Mouse (Mus musculus) spleen, adult 10 weeks (tissue): ENCODE results near the gene Cebpe. TPM values are rescaled to one million over a fixed set of nuclear protein-coding genes. Genes with fewer than 3 reads are reported as not detected.

Experiments
- polyA plus RNA-seq: library from polyadenylated mRNA; stranded (reverse); fragments of 350-450 nt; fragmentation: Illumina TruSeq; extraction: RNeasy Lipid Tissue Mini Kit (QIAGEN cat#74804); gene quantifications from one replicate; pipeline ENCODE4 v1.2.3, GENCODE M21; 2015; ENCODE audit warnings: low replicate concordance; ENCODE audit not compliant: insufficient read depth

Cebpe gene
- not detected for polyA plus RNA-seq

GRCm38 (mm10) chr14:54712074-54712473 is at the start of gene Cebpe:
Gene Cebpe (minus strand): TSS chr14:54712174.

GRCm38 (mm10) chr14:54698733-54699132 is 13.2 kb downstream of the Cebpe start, which contains the start of gene Gm29776:
Gene Gm29776 (minus strand): TSS chr14:54698833.

GRCm38 (mm10) chr14:54686522-54687143 is 25.3 kb downstream of the Cebpe start, which contains the start of gene Acin1:
Gene Acin1 (minus strand): TSS chr14:54686931.

GRCm38 (mm10) chr14:54686063-54686521 is 25.9 kb downstream of the Cebpe start, which contains the start of gene 1700123O20Rik:
Gene 1700123O20Rik (plus strand): TSS chr14:54686216.

Other genes starting within 250 kb of the Cebpe start
- gene Lrp10, start 248.0 kb downstream of the Cebpe start, polyA plus RNA-seq, result 38.8 TPM
- not detected for gene Rem2, start 236.1 kb downstream of the Cebpe start, polyA plus RNA-seq
- gene Prmt5, start 194.6 kb downstream of the Cebpe start, polyA plus RNA-seq, result 48.2 TPM
- 11.4 TPM for gene Haus4, start 157.6 kb downstream of the Cebpe start, polyA plus RNA-seq
- 4.2 TPM for gene Ajuba, start 134.6 kb downstream of the Cebpe start, polyA plus RNA-seq
- gene 4931414P19Rik, start 106.2 kb downstream of the Cebpe start, polyA plus RNA-seq, result 3.6 TPM
- 39.6 TPM for gene Psmb5, start 94.2 kb downstream of the Cebpe start, polyA plus RNA-seq
- not detected for gene Psmb11, start 90.7 kb downstream of the Cebpe start, polyA plus RNA-seq
- not detected for gene Gm17606, start 71.2 kb downstream of the Cebpe start, polyA plus RNA-seq
- gene Cdh24, start 70.8 kb downstream of the Cebpe start, polyA plus RNA-seq, result 1.2 TPM
- gene 1700123O20Rik, start 26.0 kb downstream of the Cebpe start, polyA plus RNA-seq, result 39.1 TPM
- gene Acin1, start 25.2 kb downstream of the Cebpe start, polyA plus RNA-seq, result 429 TPM
- gene Gm29776, start 13.3 kb downstream of the Cebpe start, polyA plus RNA-seq, result not detected
- 6.3 TPM for gene Slc7a8, start 69.8 kb upstream of the Cebpe start, polyA plus RNA-seq
- gene Rnf212b, start 102.0 kb upstream of the Cebpe start, polyA plus RNA-seq, result not detected
- 5.4 TPM for gene Homez, start 158.8 kb upstream of the Cebpe start, polyA plus RNA-seq
- gene Ppp1r3e, start 165.4 kb upstream of the Cebpe start, polyA plus RNA-seq, result 10.9 TPM
- 16.2 TPM for gene Bcl2l2, start 171.2 kb upstream of the Cebpe start, polyA plus RNA-seq
- not detected for gene Gm20521, start 171.3 kb upstream of the Cebpe start, polyA plus RNA-seq
- gene Pabpn1, start 180.3 kb upstream of the Cebpe start, polyA plus RNA-seq, result 254 TPM
- gene Slc22a17, start 201.0 kb upstream of the Cebpe start, polyA plus RNA-seq, result 2.9 TPM
- 0.65 TPM for gene Efs, start 214.0 kb upstream of the Cebpe start, polyA plus RNA-seq
- gene Il25, start 220.5 kb upstream of the Cebpe start, polyA plus RNA-seq, result not detected
- gene Cmtm5, start 224.1 kb upstream of the Cebpe start, polyA plus RNA-seq, result not detected